Mouse (Mus musculus): Measurements from ENCODE around the gene Npepl1. TPM values are rescaled to one million over a fixed set of nuclear protein-coding genes. Genes with fewer than 3 reads are reported as not detected.
A peak's percentile ranks its signal among the peaks of the same experiment; 100 is the strongest.

The Npepl1 gene
- total RNA-seq (2021), result 10 to 100 TPM; 64.1 to 65.0 TPM

DNA sequence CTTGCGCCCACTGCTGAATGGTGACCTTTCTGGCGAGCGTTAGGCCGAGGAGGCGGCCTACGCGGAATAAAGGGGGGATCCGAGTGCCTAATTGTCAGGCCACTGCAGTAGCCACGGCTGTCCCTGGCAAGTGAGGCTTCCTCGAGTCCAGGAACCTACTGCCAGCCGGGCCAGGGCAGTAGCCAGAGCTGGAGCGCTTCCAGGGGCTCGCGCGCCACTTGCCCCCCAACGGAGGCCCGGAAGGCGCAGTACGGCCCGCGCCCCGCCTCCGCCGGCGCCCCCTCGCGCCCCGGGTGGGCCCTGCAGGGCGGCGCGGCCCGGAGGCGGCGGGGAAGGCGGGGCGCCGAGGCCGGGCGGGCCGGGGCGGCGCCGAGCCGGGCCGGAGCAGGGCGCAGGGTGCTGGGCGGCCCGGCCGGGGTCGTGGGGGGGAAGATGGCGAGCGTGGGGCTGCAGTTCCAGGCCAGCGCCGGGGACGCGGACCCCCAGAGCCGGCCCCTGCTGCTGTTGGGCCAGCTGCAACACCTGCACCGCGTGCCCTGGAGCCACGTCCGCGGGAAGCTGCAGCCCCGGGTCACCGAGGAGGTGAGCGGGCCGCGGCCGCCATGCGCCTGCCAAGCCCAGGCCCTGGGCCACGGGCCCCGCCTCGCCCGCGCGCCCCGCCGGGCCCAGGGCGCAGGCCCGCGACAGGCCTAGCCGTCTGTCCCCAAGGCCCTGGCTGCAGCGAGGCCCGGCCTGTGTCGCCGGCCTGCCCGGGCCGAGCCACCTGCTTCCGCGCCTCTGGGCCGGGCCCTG is at the start of gene Npepl1:
Gene Npepl1 (plus strand): TSS at position 359 of the 792 bp plus-strand sequence.
- peak; percentile 80 for DNase-seq

DNA sequence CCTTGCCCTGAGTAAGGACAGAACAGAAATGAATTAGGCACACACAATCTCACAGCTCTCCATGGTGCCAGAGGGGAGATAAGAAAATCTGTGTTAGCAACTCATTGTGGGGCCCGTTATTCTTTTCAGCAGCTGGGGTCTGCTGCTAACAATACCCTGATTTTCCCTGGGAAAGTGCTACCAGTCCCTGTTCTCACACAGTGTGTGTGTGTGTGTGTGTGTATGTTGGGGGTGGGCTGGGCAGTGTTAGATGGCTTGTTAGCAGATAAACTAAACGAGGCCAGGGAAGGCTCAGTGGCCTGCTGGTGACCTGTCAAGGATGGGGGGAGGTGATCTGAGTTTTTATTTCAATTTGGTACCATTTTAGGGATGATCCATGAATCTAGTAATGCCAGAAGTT is 48.9 kb upstream of the Npepl1 start:
- no peak for DNase-seq

DNA sequence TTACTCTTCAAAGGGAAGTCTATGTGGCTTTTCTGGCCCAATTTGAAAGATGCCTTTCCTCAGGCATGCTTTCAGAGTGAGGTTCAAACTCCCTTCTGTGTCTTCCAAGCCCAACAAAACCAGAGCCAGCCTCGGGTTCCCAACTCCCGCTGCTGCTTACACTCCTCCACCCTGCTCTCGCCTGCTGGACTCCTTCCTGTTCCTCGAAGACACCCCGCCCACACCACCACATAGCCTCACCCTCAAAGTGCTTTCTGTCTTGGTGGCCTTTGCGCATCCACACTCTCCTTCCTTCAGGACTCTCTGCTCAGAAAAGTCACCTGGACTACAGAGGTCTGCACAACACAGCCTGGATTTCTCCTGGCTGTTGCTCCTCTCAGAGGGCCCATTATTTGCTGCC is 47.1 kb upstream of the Npepl1 start:
- DNase-seq, result peak; percentile 32

DNA sequence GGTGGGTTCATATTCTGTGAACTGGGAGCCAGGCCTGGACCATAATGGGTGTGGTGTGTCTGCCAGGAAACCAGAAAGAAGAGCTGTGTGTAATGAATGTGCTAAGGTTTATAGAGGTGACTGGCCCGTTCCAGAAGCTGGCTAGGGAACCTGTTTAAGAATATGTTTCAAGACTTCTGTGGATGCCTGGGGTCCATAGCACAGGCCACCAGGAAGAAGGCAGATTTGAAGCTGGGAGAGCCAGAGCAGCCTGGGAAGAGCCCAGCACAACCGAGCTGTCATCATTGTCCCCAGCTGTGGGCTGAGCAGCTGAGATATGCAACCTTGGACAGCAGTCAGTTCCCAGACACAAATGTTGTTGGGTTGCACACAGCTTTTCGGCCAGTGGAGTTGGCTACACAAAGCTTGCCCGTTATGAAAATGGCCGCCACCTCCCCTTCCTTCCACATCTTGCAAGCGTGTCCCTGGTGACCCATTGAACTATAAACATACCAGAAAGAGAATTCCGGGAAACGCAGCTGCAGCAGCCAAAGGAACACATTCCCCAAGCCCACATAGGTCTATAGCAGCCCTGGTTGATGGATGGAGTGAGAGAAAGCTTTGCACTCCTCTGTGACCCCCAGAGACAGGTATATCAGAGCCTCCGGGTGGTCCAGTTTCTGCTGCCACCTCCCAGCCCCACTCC is 46.5 kb upstream of the Npepl1 start:
- peak; percentile 41 for DNase-seq

DNA sequence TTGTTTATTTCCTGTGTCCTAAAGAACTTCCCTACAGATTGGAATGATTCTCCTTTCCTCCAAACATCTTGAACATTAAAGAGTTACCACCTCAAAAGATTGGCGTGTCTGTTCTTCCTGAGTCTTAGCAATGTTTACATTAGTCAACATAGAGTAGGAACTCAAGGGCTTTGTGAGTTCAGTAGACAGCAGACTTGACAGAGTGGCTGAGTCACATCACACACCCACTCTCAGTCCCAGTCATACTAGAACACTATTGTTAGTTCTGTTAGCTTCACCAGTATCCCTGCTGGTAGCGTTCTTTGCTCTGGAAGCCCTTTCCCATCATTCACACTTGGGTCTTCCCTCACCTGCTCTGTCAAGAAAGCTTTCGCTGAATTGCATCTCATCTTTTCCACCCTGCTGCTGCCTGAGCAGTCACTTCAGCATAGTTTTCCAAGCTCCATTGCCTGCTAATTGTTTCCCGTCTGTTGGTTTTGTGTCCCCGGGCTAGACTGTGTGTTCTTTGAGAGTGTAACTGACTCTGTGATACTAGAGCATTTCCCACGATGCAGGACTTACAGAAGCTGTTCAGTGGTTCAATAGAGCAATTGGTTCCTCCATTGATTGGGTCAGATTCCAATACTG is 42.2 kb upstream of the Npepl1 start:
- DNase-seq, result no peak

DNA sequence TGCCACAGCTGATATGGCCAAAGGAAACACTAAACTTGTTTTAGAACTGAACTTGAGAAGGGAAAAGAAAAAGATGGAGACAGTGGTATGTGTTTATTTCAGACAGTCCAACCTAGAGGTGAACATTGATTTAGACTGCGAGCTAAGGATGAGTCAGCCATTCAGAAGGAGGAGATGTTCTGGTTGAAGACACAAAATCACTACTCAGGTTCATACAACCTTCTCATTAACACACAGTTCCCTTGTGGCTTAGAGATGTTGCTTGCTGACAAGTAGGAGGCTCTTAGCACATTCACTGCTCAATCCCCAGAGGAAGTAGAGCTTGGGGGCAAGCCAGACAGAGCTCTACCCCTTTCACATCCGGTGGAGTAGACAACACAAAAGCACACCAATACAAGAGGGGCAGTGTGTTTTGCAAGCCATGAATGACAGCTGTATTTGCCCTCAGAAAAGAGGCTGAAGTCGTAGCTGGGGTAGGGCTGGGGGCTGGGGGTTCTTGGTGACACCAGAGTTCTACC is 40.6 kb upstream of the Npepl1 start:
- no peak for DNase-seq

DNA sequence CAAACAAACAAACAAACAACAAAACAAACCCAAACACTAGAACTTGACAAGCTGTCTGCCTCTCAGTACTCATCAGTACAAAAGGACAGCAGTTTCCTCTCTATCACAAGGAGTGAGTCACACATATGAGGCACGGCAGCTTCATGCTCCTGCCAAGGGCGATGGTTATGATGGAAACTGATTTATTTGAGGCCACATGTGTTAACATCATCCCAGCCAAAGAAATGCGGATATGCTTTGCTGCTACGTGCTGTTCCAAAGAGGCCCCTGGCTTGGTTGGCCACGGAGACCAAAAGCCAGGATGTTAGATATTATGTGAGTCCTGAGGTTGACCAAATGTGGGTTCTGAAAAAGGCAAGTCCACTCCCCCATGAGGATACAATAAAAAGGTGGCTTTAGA is 38.7 kb upstream of the Npepl1 start:
- no peak for DNase-seq

DNA sequence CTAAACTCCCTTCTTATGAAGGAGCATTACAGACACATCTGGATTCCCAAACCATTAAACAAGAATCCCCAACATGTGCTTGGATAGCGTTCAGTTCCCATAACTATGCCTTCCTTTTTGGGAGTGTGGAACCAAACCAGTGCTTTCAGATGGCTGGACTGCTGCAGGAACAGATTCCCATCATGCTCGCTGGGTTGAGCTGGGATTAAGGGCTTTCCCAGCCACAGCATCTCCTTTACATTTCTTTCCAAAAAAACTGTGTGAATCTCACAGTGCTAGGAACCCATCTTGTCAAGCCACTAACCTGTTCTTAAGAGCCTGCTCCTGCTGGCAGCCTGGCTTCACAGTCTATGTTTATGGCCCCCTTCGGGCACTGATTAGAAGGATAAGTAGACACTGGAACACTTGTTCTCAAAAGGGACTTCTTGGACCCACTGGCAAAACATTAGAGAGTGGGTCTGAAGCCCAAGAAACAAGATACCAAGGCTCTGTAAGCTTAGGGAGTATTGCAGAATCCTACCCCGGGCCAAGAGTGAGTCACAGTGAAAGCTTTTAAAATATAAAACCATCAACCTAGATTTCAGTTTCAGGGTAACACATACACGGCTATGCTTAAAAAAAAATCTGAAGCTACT is 36.9 kb upstream of the Npepl1 start:
- no peak for DNase-seq

DNA sequence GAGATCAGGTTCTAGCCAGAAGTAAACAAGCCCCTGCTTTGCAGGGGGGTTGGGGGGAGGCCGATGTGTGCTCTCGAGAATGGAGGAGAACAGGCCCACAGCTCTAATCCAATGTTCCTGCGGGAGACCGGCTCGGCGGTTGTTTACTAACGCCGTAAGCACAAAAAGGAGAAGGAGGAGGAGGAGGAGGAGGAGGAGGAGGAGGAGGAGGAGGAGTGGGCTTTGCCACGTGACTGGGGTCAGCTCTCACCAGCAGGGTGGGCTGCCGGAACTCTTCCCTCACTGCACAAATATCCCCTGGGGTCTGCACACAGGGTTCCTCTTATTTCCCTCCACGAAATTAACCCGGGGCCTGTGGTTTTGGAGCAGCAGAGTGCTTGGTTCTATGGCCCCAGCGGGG is 35.5 kb upstream of the Npepl1 start:
- DNase-seq, result no peak

DNA sequence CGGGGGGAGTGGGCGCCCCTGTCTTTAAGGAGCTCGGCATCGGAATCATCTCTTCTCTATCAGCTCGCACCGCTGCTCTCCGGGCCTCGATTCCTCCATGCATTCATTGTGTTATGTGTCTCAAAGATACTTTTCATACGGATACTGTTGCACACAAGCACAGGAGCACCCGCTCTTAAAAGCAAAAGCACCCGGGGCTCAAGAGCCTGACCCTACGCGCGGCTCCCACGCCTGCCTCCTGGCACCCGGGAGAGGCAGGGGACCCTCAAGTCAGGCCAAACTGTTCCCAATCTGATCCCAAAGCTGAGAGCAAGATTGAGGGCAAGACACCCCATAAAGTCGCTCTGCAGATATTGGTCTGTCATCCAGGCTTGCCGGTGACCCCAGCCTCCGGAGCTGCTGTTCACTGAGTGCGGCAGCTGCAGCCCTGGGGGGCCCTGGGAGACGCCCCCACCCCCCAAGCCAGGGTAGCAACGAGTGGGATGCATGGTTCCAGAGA is 35.0 kb upstream of the Npepl1 start:
- peak; percentile 27 for DNase-seq

DNA sequence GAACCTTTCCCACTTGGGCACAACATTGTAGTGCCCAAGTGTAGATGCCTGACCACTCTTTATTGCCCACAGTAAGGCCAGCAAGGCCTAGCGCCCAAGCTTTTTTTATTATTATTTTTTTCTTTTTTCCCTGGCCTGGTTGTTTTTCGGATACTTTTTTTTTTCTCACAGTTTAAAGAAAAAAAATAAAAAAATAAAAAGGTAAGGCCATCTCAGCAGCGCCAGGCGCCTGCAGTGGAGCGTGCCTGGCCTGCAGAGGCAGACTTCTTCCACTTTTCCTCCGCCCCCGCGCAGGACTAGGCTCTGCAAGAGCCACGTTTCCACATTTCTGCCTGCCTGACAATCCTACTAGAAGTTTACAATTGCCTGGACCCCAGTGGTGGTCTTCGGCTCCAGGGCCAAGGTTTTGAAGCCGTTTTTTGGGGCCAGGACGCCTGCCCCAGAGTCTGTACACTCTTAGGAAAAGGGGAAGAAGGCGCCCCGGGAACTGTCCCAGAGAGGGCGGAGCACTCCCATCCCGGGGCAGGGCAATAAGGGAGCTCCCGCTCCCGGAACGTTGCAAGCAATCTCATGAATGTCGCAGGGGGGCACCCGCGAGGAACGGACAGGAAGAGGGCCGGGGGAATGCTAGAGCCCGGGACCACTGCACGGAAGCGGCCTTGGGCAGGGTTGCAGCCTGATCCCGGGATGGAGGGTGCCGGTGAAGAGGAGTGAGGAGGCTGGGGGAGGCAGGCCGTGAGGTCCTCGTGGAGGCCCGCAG is 34.3 kb upstream of the Npepl1 start, which contains the start of gene Stx16:
Gene Stx16 (plus strand): TSS at position 636 of the 760 bp plus-strand sequence.
- DNase-seq, result peak; percentile 98

DNA sequence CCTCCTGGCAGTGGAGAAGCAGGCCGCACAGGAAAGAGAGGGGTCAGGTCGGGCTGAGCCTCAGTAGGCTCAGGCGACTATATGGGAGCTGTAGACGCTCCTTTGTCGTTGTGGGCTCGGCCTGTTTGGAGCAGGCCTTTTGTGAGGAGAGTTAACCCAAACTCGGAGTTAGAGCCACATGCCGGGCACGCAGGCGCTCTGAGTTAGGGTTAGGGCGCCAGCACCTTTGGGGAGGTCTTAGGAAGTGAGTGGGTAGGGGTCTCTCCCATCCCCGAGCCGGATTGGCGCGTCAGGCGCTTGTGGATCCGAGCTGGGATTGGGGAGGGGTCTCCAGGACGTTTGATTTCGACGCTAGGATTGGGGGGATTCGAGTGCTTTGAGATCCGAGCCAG is 33.7 kb upstream of the Npepl1 start:
- no peak for DNase-seq

DNA sequence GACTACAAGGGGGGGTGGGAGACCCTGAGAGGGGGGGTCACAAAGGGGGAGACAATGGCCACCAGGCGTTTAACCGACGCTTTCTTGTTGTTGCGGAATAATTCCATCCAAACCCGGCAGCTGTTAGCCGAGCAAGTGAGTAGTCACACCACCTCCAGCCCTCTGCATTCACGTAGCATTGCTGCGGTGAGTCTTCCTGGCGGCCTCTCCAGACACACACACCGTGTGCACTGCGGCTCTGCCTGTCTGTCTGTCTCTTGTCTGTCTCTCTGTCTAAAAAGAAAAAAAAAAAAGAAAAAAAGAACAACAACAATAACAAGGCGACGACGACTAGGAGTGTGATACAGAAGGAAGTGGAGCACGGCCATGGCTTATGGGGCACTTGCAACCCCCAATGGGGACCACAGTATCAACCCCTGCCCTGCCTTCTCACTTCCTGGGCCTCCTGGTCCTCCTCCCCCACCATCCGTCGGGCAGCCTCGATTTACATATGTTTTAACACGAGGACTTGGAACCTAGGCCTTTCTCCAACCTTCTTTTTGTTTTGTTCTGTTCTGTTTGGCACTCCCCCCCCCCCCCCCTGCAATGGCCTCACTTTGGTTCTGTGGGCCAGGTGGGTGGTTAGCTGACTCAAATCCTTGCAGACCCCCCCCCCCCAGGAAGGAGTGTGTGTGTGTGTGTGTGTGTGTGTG is 33.0 kb upstream of the Npepl1 start:
- no peak for DNase-seq

DNA sequence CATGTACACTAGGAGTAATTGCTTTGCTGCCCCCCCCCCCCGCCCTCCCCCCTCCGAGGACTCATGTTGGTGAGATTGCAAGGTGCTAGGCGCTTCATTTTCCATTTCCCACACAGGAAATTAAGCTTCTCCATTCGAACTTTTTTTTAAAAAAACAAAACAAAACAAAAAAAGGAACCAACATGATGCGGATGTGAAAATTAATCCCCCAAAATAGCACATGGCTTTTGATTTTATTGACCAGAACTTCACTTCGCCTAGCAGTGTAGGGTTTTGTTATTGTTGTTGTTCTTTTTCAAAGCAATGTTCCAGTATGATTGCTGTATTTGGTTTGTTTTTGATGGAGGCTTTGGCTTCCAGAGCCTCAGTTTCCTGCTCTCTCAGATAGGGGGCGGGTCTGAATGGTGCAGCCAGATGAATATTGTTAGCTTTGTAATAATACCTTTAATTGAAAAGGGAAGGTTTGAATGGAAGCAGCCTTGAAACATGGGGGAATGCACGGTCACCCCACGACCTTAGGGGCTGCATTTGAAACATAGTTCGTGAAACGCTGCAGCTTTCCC is 32.3 kb upstream of the Npepl1 start:
- DNase-seq, result no peak

DNA sequence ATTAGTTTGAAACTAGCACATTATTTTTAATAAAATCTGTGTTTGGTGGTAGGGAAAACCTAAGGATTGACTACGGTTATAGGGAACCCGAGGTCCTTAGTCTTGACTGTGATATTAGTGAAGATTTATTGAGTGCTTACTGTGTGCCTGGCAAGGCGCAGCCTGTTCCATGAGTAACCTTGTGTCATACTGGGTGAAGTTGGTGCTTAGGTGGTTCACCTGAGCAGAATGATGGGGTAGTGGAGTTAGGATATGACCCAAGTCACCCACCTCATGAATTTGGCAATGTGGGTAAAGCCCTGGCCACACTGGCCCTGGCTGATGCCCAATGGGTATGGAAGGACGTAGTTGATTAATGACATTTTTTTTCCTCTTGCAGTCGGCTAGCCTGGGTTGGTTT is 28.3 kb upstream of the Npepl1 start:
- no peak for DNase-seq

DNA sequence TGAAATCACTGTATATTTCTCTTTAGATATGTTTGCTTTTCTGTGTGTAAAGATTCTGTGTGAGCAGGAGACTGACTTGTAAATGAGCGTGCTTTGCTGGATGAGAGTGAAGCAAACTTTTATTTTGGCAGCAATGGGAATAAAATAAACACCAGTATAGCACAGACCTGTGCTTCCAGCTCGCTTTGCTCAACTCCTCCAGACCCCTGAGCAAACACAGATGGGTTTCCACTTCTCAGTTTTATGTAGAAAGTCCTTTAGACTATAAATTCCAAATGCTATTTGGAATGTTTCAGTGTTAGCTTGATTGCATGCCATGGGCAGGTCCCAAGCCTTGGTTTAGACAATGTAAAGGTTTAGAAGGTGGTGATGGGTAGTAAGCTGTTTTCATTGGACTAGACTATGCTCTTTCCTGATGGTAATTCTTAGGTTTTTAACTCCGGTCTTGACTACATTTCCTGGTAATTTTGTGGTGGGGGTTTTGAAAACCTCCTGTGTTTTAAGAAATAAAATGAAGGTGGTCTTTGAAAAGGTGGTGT is 27.7 kb upstream of the Npepl1 start:
- DNase-seq, result no peak

DNA sequence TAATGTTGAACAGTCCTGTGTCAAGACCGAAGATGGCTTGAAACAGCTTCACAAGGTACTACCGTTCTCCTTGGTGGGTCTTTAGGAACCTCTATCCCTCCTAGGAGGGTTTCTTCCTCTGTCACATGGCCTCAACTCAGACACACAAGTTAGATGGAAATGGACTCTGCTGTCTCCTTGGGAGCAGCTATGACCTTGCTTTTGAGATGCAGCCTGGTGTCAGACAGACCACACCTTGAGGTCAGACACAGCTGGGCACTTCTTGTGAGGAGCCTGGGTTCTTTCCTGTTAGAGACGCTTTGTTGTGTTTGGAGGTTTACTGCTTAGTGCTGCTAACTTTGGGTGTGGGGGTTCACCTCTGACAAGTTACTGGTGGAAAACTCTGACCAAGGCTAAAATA is 15.1 kb upstream of the Npepl1 start:
- no peak for DNase-seq

DNA sequence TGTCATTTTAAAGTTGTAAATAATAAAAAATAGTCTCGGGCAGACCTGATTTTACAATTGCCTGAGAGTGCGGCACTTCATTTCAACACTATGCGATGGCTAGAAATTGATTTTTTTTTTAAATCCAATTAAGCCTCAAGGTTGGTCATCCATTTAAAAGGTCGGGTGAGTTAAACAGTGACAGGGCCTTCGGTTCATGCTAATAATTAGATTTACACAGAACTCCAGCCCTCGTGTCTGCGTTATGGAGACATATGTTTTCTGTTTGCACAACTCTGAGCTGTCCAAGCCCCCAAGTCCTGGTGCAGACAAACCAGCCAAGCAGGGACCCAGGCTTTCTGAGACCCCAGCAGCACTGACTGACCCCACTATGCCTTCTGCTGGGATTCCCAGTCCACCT is 7.8 kb upstream of the Npepl1 start:
- no peak for DNase-seq

DNA sequence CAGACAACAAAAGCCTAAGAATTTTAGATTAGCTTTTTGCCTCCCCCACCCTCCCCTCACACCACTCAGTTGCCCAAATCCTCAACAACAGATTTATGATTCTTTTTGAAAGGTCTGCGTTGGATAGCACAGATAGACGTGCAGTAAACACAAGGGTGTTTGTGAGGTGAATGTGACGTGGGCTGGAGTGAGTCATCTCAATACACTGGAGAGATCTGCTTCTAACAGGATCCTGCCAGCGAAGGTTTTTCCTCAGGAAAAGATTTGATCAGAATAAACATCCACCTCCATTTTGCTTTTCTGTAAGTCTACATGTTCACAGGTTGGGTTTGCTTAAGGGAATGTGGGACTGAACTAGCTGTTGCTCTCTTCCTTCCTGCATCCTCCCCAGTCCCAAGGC is 6.6 kb upstream of the Npepl1 start:
- DNase-seq, result no peak

DNA sequence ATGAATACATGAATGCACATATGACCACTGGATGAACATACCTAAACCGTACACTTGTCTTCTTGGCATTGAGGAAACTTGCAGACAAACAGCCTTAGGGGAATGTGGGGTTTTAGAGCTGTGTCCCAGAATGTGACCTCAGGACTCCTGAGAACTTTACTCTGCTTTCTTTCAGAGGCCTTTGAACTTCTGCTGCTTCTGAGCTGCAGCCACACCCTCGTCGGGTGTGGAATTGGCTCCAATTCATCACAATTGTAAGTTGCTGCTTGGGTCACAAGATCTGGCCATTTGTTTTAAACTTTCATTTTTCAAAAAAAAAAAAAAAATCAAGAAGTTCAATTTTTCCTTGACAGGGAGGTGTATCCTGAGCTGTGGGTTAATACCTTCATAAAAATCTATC is 2.8 kb upstream of the Npepl1 start:
- no peak for DNase-seq
